Mouse (Mus musculus): ENCODE measurements around the gene Arhgef15. TPM values are rescaled to one million over a fixed set of nuclear protein-coding genes. Genes with fewer than 3 reads are reported as not detected.
A peak's percentile ranks its signal among the peaks of the same experiment; 100 is the strongest.

Gene Arhgef15
- polyA plus RNA-seq, 1 experiment from 2014 or later, result 1.8 TPM

GRCm38 (mm10) chr11:68897838-68898237, 59.4 kb downstream of the Arhgef15 start:
- H3K4me1 ChIP-seq (ENCODE audit: insufficient read depth), result peaks cover 27% of the 10 kb centered on the region
- 65% methylated on average over 6 of the region's 6 CpGs for WGBS (ENCODE audit: insufficient replicate concordance)
- H3K4me2 ChIP-seq (ENCODE audit: low read depth, low read length), result no peak overlapping the region

GRCm38 (mm10) chr11:68897120-68897519, 60.2 kb downstream of the Arhgef15 start:
- no peaks in the 10 kb centered on the region for H3K27me3 ChIP-seq (ENCODE audit: insufficient read depth, low read length)
- no peaks in the 10 kb centered on the region for H3K9me3 ChIP-seq (ENCODE audit: low read length)
- no peaks in the 10 kb centered on the region for H3K36me3 ChIP-seq (replicated peaks; ENCODE audit: insufficient read depth, low read length)
- no peak overlapping the region for H3K27ac ChIP-seq (ENCODE audit: low read depth)
- DNase-seq, result no peak
- H3K9ac ChIP-seq (replicated peaks), result no peak overlapping the region
- no peak overlapping the region for H3K4me3 ChIP-seq (ENCODE audit: low read depth, low read length)
- ATAC-seq, result no peak
- peaks cover 27% of the 10 kb centered on the region for H3K4me1 ChIP-seq (ENCODE audit: insufficient read depth)
- H3K4me2 ChIP-seq (ENCODE audit: low read depth, low read length), result no peak overlapping the region
- no peak for TF ChIP-seq EP300 (IDR thresholded peaks at IDR 0.05; ENCODE audit: low read depth)
- peak; percentile 90 for TF ChIP-seq CTCF (IDR thresholded peaks at IDR 0.05; ENCODE audit: low read depth)
- WGBS (ENCODE audit: insufficient replicate concordance), result 67% methylated on average over 4 of the region's 4 CpGs

More at GRCm38 (mm10) chr11:68897838-68898237, 59.4 kb downstream of the Arhgef15 start:
- DNase-seq (no peak), ATAC-seq (no peak)
- no peak overlapping the region for H3K27ac ChIP-seq (ENCODE audit: low read depth)
- no peaks in the 10 kb centered on the region for H3K9me3 ChIP-seq (ENCODE audit: low read length)
- no peak overlapping the region for H3K9ac ChIP-seq (replicated peaks)
- no peak overlapping the region for H3K4me3 ChIP-seq (ENCODE audit: low read depth, low read length)
- no peak for TF ChIP-seq CTCF (IDR thresholded peaks at IDR 0.05; ENCODE audit: low read depth)
- no peak for TF ChIP-seq EP300 (IDR thresholded peaks at IDR 0.05; ENCODE audit: low read depth)
- H3K36me3 ChIP-seq (replicated peaks; ENCODE audit: insufficient read depth, low read length), result peaks cover 4% of the 10 kb centered on the region; the same call in 1 of the 2 replicates
- no peaks in the 10 kb centered on the region for H3K27me3 ChIP-seq (ENCODE audit: insufficient read depth, low read length)

DNA sequence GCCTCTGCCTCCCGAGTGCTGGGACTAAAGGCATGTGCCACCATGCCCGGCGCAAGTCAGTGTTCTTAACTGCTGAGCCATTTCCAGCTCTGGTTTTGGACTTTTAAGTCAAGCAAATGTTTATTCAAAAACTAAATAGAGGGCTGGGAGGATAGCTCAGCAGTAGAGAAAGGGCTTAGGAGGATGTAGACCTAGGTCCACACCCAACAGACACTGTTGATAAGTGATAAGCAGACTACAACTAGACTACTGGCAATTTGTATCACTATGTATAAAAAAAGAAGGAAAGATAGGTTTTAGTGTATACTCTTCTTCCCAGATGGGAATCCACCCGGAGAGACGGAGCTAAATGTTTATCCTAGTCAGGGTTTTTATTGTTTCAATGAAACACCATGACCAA, 61.0 kb downstream of the Arhgef15 start:
- peak; percentile 31; the same call in 1 of the 2 replicates for TF ChIP-seq EP300 (IDR thresholded peaks at IDR 0.05; ENCODE audit: low read depth)
- TF ChIP-seq CTCF (IDR thresholded peaks at IDR 0.05; ENCODE audit: low read depth), result no peak
- 0 out of 2 replicates have a peak overlapping the region, but pooled peaks have one; percentile 7 for H3K4me2 ChIP-seq (ENCODE audit: low read depth, low read length)
- peak; percentile 21; the same call in 1 of the 2 replicates for ATAC-seq
- peaks cover 27% of the 10 kb centered on the region for H3K4me1 ChIP-seq (ENCODE audit: insufficient read depth)
- no peaks in the 10 kb centered on the region for H3K27me3 ChIP-seq (ENCODE audit: insufficient read depth, low read length)
- no peak overlapping the region for H3K9ac ChIP-seq (replicated peaks)
- 66% methylated on average over 5 of the region's 5 CpGs for WGBS (ENCODE audit: insufficient replicate concordance)
- no peak for DNase-seq
- no peak overlapping the region for H3K4me3 ChIP-seq (ENCODE audit: low read depth, low read length)
- H3K36me3 ChIP-seq (replicated peaks; ENCODE audit: insufficient read depth, low read length), result no peaks in the 10 kb centered on the region
- H3K9me3 ChIP-seq (ENCODE audit: low read length), result no peaks in the 10 kb centered on the region
- H3K27ac ChIP-seq (ENCODE audit: low read depth), result peak overlapping the region; percentile 44; the same call in 1 of the 2 replicates

DNA sequence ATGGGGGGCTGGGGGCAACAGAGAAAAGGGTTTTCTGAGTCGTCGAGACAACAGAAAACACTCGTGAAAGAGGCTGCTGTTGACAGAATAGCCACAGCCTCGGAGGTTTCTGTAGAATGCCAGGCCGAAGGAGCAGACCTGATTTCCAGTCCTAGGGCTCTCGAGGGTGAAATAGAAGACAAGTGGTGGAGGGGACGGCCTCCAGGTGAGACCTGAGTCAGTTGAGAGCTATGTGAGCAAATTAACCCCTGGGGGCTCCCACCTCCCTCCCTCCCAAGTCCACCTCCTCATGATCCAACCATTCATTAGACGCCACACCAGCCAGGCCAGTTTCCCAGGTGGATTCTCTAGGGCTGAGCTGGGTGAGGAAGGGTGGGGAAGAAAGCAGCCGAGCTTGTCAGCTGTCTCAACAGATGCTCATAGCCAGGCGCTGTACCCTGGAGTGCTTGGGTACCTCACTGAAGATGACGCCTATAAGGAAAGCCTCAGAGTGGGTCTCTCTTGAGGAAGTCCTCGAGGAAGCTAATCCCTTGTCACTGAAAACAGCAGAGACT, 63.3 kb downstream of the Arhgef15 start:
- H3K27me3 ChIP-seq (ENCODE audit: insufficient read depth, low read length), result no peaks in the 10 kb centered on the region
- no peak overlapping the region for H3K9ac ChIP-seq (replicated peaks)
- no peaks in the 10 kb centered on the region for H3K36me3 ChIP-seq (replicated peaks; ENCODE audit: insufficient read depth, low read length)
- 69% methylated on average over 12 of the region's 12 CpGs for WGBS (ENCODE audit: insufficient replicate concordance)
- peaks cover 20% of the 10 kb centered on the region for H3K4me1 ChIP-seq (ENCODE audit: insufficient read depth)
- DNase-seq (no peak), ATAC-seq (no peak)
- no peak overlapping the region for H3K27ac ChIP-seq (ENCODE audit: low read depth)
- TF ChIP-seq CTCF (IDR thresholded peaks at IDR 0.05; ENCODE audit: low read depth), result no peak
- TF ChIP-seq EP300 (IDR thresholded peaks at IDR 0.05; ENCODE audit: low read depth), result no peak
- no peak overlapping the region for H3K4me2 ChIP-seq (ENCODE audit: low read depth, low read length)
- no peaks in the 10 kb centered on the region for H3K9me3 ChIP-seq (ENCODE audit: low read length)
- no peak overlapping the region for H3K4me3 ChIP-seq (ENCODE audit: low read depth, low read length)

Small RNAs within 50 kb of the gene (microRNA-seq; reads per million reads assigned to microRNA genes)
- gene Mir3062, result 3.2 reads per million

Other genes starting within 250 kb of the Arhgef15 start
- gene Ndel1, start 85.6 kb downstream of the Arhgef15 start, polyA plus RNA-seq (2015; fragmentation: Nextera tagmentation; extraction: Ambion mirVana), result 32.8 and 33.8 TPM in 2 replicates
- gene Rnf222, start 68.9 kb downstream of the Arhgef15 start, polyA plus RNA-seq (2015; fragmentation: Nextera tagmentation; extraction: Ambion mirVana), result 0.02 and 0.07 TPM in 2 replicates
- gene Rpl26, start 55.9 kb downstream of the Arhgef15 start, polyA plus RNA-seq (2015; fragmentation: Nextera tagmentation; extraction: Ambion mirVana), result 531 and 540 TPM in 2 replicates
- gene Odf4, start 30.4 kb downstream of the Arhgef15 start, polyA plus RNA-seq (2015; fragmentation: Nextera tagmentation; extraction: Ambion mirVana), result not detected in 2 replicates
- 0.60 and 0.94 TPM in 2 replicates for gene Slc25a35, start 10.7 kb upstream of the Arhgef15 start, polyA plus RNA-seq (2015; fragmentation: Nextera tagmentation; extraction: Ambion mirVana)
- 9.4 and 11.2 TPM in 2 replicates for gene Rangrf, start 17.7 kb upstream of the Arhgef15 start, polyA plus RNA-seq (2015; fragmentation: Nextera tagmentation; extraction: Ambion mirVana)
- gene Pfas, start 51.0 kb upstream of the Arhgef15 start, polyA plus RNA-seq (2015; fragmentation: Nextera tagmentation; extraction: Ambion mirVana), result 8.9 and 10.6 TPM in 2 replicates
- 7.4 and 7.6 TPM in 2 replicates for gene Ctc1, start 58.4 kb upstream of the Arhgef15 start, polyA plus RNA-seq (2015; fragmentation: Nextera tagmentation; extraction: Ambion mirVana)
- gene Aurkb, start 88.2 kb upstream of the Arhgef15 start, polyA plus RNA-seq (2015; fragmentation: Nextera tagmentation; extraction: Ambion mirVana), result 41.3 and 45.9 TPM in 2 replicates
- gene Borcs6, start 102.2 kb upstream of the Arhgef15 start, polyA plus RNA-seq (2015; fragmentation: Nextera tagmentation; extraction: Ambion mirVana), result 5.4 and 6.6 TPM in 2 replicates
- gene Tmem107, start 113.3 kb upstream of the Arhgef15 start, polyA plus RNA-seq (2015; fragmentation: Nextera tagmentation; extraction: Ambion mirVana), result 12.5 and 13.0 TPM in 2 replicates
- 13.6 and 14.2 TPM in 2 replicates for gene Vamp2, start 131.0 kb upstream of the Arhgef15 start, polyA plus RNA-seq (2015; fragmentation: Nextera tagmentation; extraction: Ambion mirVana)
- gene Per1, start 137.7 kb upstream of the Arhgef15 start, polyA plus RNA-seq (2015; fragmentation: Nextera tagmentation; extraction: Ambion mirVana), result 3.0 and 8.2 TPM in 2 replicates
- gene Hes7, start 162.9 kb upstream of the Arhgef15 start, polyA plus RNA-seq (2015; fragmentation: Nextera tagmentation; extraction: Ambion mirVana), result 0.07 and 0.15 TPM in 2 replicates
- gene 9130213A22Rik, start 165.1 kb upstream of the Arhgef15 start, polyA plus RNA-seq (2015; fragmentation: Nextera tagmentation; extraction: Ambion mirVana), result 0.06 and 0.07 TPM in 2 replicates
- gene Aloxe3, start 168.4 kb upstream of the Arhgef15 start, polyA plus RNA-seq (2015; fragmentation: Nextera tagmentation; extraction: Ambion mirVana), result 0.14 and 0.18 TPM in 2 replicates
- gene Alox12b, start 199.5 kb upstream of the Arhgef15 start, polyA plus RNA-seq (2015; fragmentation: Nextera tagmentation; extraction: Ambion mirVana), result not detected in 2 replicates
- gene Alox8, start 240.4 kb upstream of the Arhgef15 start, polyA plus RNA-seq (2015; fragmentation: Nextera tagmentation; extraction: Ambion mirVana), result 0.04 TPM in 1 of 2 replicates, not detected in the other

Data from liver, postnatal 0 days (tissue).